Mouse (Mus musculus) monocyte, adult 2 months (primary cell): ENCODE data around the gene Rhot1.
"Not testable (repeated sequence)": the region's sequence is repeated elsewhere in the genome, so short reads cannot be mapped to it uniquely, and the experiment has no call there.

Experiments used
- DNase-seq, 2 experiments: peaks; one replicate each; pipeline ENCODE4 v3.0.0; 2022; ENCODE audit warnings: low spot score in 2 of 2, low read depth in 1 of 2

Rhot1 gene

GRCm38 (mm10) chr11:80193827-80194226 is 15.0 kb upstream of the Rhot1 start:
- DNase-seq, result no peak

- DNase-seq, result no peak
These were observed 12.5 kb upstream of the Rhot1 start for GRCm38 (mm10) chr11:80196351-80196750.

GRCm38 (mm10) chr11:80199316-80199715 is 9.5 kb upstream of the Rhot1 start:
- no peak for DNase-seq

GRCm38 (mm10) chr11:80199773-80200172 is 9.0 kb upstream of the Rhot1 start:
- no peak for DNase-seq

- DNase-seq, result no peak
These were observed 8.5 kb upstream of the Rhot1 start for GRCm38 (mm10) chr11:80200326-80200725.

- no peak for DNase-seq
These were observed 6.5 kb upstream of the Rhot1 start for GRCm38 (mm10) chr11:80202296-80202695.

- no peak for DNase-seq
These were observed 4.8 kb upstream of the Rhot1 start for GRCm38 (mm10) chr11:80204037-80204436.

- DNase-seq, result no peak
These were observed 3.9 kb upstream of the Rhot1 start for GRCm38 (mm10) chr11:80204941-80205340.

GRCm38 (mm10) chr11:80208465-80208859 is 357 bp upstream of the Rhot1 start:
- DNase-seq, result no peak

GRCm38 (mm10) chr11:80210321-80210720 is 1.5 kb downstream of the Rhot1 start:
- DNase-seq, result no peak

- no peak for DNase-seq
These were observed 3.5 kb downstream of the Rhot1 start for GRCm38 (mm10) chr11:80212282-80212681.

GRCm38 (mm10) chr11:80215291-80215690 is 6.5 kb downstream of the Rhot1 start:
- no peak for DNase-seq

GRCm38 (mm10) chr11:80218657-80219293 is 10.0 kb downstream of the Rhot1 start:
- DNase-seq, result no peak

- DNase-seq, result not testable (repeated sequence)
These were observed 21.2 kb downstream of the Rhot1 start for GRCm38 (mm10) chr11:80230066-80230465.

- no peak for DNase-seq
These were observed 28.5 kb downstream of the Rhot1 start for GRCm38 (mm10) chr11:80237278-80237677.

GRCm38 (mm10) chr11:80238306-80238705 is 29.5 kb downstream of the Rhot1 start:
- DNase-seq, result no peak

GRCm38 (mm10) chr11:80247026-80247425 is 38.2 kb downstream of the Rhot1 start:
- no peak for DNase-seq

- DNase-seq, result no peak
These were observed 39.7 kb downstream of the Rhot1 start for GRCm38 (mm10) chr11:80248531-80248930.

- DNase-seq, result no peak
These were observed 55.3 kb downstream of the Rhot1 start for GRCm38 (mm10) chr11:80264137-80264536.

GRCm38 (mm10) chr11:80271096-80271495 is 62.3 kb downstream of the Rhot1 start:
- no peak for DNase-seq

GRCm38 (mm10) chr11:80275011-80275410 is 66.2 kb downstream of the Rhot1 start:
- DNase-seq, result no peak

- DNase-seq, result no peak
These were observed 69.2 kb downstream of the Rhot1 start for GRCm38 (mm10) chr11:80278054-80278453.

GRCm38 (mm10) chr11:80283786-80284185 is 75.0 kb downstream of the Rhot1 start:
- DNase-seq, result no peak
